Comparison of ENCODE assay signal across 14 mouse cellular contexts in the genomic region with DNA sequence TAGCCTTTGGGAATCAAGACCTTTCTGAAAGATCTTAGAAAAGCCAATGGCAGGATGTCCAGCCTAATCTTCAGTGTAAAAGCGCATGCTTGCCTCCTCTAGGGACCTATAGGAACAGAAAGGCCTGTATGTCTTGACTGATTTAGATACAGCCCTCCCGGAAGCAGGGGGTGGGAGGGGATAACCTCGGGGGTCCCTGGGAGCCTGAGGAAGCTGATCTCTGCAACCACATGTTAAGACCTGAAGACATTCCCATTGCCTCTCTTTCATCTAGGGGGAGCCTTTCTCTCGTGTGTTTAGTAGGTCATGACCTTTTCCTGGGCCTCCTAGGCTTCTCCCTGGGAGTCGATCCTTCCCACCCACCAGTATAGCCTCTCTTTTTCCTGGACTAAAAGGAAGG.
"Had no signal": no experiment of that assay in that cellular context is flagged by ENCODE, and none has a peak within 500 bp of the region (broad histone marks: within the 10 kb centered on the region; RNA-seq: fewer than 3 reads in every experiment).

No protein-coding gene starts in this region.

- H3K9me3 ChIP-seq: limb, embryonic 15.5 days; liver, embryonic 13.5 days; neural tube, embryonic 12.5 days had no signal

- H3K4me3 ChIP-seq: layer of hippocampus, adult 2 months; left cerebral cortex, adult 2 months; limb, embryonic 15.5 days; liver, embryonic 13.5 days; neural tube, embryonic 12.5 days had no signal

- H3K4me2 ChIP-seq: limb, embryonic 15.5 days; liver, embryonic 13.5 days; neural tube, embryonic 12.5 days had no signal

- H3K27ac ChIP-seq: layer of hippocampus, adult 2 months; left cerebral cortex, adult 2 months; limb, embryonic 15.5 days; liver, embryonic 13.5 days; neural tube, embryonic 12.5 days had no signal

- H3K9ac ChIP-seq: limb, embryonic 15.5 days; liver, embryonic 13.5 days; neural tube, embryonic 12.5 days had no signal

- H3K27me3 ChIP-seq: limb, embryonic 15.5 days had no signal

- DNase-seq: kidney, adult 8-10 months; kidney, postnatal 36 days; liver, embryonic 13.5 days; lung, adult 18-20 months; midbrain, embryonic 14.5 days; retina, postnatal 1 day; right cerebral cortex, postnatal 4 days; spleen, adult 18-20 months; thymus, adult 18-20 months; thymus, postnatal 36 days had no signal

- H3K36me3 ChIP-seq: limb, embryonic 15.5 days; liver, embryonic 13.5 days; neural tube, embryonic 12.5 days had no signal
